Mouse (Mus musculus): ENCODE results near the gene Sec16a.

The Sec16a gene

GRCm38 (mm10) chr2:26441261-26441660 is 3.8 kb downstream of the Sec16a start:
- DNase-seq (ENCODE audit: low read depth), result no peak

- no peak for DNase-seq (ENCODE audit: low read depth)
Observed at GRCm38 (mm10) chr2:26439671-26440070, 5.3 kb downstream of the Sec16a start.

GRCm38 (mm10) chr2:26438373-26438772 is 6.6 kb downstream of the Sec16a start:
- no peak for DNase-seq (ENCODE audit: low read depth)

GRCm38 (mm10) chr2:26437221-26437620 is 7.8 kb downstream of the Sec16a start:
- DNase-seq (ENCODE audit: low read depth), result no peak

- no peak for DNase-seq (ENCODE audit: low read depth)
Observed at GRCm38 (mm10) chr2:26434791-26435572, 10.0 kb downstream of the Sec16a start.

DNA sequence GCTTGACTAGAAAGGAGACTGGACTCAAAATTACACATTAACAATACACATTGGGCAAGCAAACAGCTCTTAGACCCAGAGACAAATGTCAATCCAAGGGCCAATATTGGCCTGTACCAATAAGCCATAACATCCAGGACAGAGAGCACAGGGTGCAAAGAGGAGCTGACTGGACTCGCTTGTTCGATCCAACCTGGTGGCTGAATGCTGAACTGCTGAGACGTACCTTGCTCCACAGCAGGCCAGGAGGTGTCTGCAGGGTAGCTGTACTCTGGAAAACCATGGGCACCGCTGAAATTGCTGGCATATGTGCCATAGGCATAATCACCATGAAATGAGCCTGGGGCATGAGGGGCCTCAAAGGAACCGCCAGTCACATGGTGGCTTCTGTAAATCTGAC is 15.2 kb downstream of the Sec16a start:
- DNase-seq (ENCODE audit: low read depth), result no peak

GRCm38 (mm10) chr2:26424541-26424940 is 20.5 kb downstream of the Sec16a start:
- DNase-seq (ENCODE audit: low read depth), result no peak

- no peak for DNase-seq (ENCODE audit: low read depth)
Observed at GRCm38 (mm10) chr2:26423086-26423485, 21.9 kb downstream of the Sec16a start.

- no peak for DNase-seq (ENCODE audit: low read depth)
Observed at GRCm38 (mm10) chr2:26421969-26422368, 23.0 kb downstream of the Sec16a start.

DNA sequence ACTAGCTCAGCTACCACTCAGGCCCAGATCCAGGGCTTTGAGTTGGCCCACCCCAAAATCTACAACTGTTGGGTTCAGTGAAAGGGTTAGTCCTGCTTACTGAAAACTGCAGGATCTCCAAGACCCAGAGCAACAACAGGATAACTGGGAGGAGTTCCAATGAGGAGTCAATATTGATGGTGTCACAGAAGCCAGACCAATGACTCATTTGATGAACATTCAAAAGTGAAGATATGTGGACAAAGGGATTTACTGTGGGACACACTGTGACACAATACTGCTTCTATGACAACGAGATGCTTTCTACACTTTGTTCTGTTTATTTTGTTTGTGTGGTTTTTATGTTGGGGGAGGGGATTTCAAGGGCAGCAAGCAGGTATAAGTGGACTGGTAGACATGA is 26.9 kb downstream of the Sec16a start:
- DNase-seq (ENCODE audit: low read depth), result peak; percentile 40

GRCm38 (mm10) chr2:26417066-26417465 is 27.9 kb downstream of the Sec16a start:
- no peak for DNase-seq (ENCODE audit: low read depth)

GRCm38 (mm10) chr2:26410931-26411411 is 34.0 kb downstream of the Sec16a start:
- DNase-seq (ENCODE audit: low read depth), result peak; percentile 60

DNA sequence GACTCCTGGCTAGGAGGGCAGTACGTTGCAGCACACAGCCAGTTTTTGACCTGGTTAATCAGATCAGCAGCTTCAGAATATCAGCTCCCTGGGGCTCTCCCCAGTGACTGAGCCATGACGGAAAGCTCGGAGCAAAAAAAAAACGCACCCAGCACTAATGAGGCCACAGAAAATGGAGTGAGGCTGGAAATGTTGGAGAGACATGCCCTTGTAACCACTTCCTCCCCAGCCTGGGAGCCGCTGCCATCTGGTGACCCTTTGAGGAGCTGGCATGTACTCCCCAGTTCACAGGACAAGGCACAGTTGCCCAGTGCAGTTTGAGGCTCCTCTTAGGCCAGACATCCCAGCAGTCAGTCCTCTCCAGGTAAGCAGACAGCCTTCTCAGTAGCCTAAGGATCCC is 34.9 kb downstream of the Sec16a start:
- no peak for DNase-seq (ENCODE audit: low read depth)

DNA sequence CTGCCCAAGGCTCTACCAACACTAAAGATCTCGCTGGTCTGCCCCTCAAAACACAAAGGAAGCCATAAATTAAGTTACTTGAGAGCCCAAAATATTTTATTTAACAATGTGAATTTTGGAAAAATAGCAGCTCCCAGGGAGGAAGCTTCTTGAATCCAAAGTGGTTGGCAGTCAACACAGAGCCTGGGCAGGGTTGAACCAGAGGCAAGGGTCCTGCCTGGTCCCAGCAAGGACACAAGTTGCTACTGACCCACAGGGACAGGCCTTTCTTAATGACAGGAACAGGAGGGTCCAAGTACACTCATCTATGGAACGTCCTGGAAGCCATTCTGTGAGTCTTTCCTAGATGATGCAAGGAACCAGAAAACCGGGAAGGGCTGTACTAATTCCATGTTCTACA is 35.7 kb downstream of the Sec16a start:
- DNase-seq (ENCODE audit: low read depth), result no peak

GRCm38 (mm10) chr2:26408515-26409356 is 36.3 kb downstream of the Sec16a start, which contains the start of gene Inpp5e:
TSS of gene Inpp5e (minus strand) at chr2:26409203.
- peak; percentile 83 for DNase-seq (ENCODE audit: low read depth)

GRCm38 (mm10) chr2:26403306-26403705 is 41.7 kb downstream of the Sec16a start:
- no peak for DNase-seq (ENCODE audit: low read depth)

DNA sequence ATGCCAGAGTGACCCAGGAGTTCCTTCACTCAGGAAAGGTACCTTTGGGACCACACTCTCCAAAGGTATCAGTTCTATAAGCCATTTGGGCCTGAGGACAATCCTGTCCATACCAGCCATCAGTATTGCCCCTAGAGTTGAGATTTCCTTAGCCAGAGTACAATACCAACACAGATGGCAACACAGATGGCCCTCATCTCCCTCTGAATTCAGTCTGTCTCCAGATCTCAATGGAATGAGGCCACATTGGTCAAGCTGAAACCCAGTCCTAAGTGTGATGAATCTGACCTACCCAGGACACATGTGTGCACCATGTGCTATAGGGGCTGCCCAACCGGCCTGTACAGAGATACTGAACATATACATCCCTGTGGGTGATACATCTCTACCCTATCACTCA is 42.8 kb downstream of the Sec16a start:
- no peak for DNase-seq (ENCODE audit: low read depth)

GRCm38 (mm10) chr2:26401023-26401422 is 44.0 kb downstream of the Sec16a start:
- no peak for DNase-seq (ENCODE audit: low read depth)

DNA sequence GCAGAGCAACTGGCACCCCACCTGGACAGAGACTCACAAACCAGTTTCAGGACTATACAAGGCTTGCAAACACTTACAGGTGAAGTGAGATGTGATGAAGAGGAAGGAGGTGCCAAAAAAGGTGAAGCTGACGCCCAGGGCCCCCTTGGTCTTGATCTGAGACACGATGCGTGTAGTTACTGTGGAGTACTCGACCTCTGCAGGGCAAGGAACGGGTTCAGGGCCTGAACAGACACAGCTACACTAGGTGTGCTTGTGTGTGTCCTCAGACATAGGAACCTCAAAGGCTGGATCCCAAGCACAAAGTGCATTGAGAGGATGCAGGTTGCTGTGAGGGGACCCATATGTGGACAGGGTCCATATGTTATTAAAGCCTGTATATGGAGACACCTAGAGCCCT is 44.7 kb downstream of the Sec16a start:
- no peak for DNase-seq (ENCODE audit: low read depth)

GRCm38 (mm10) chr2:26399647-26400046 is 45.4 kb downstream of the Sec16a start:
- DNase-seq (ENCODE audit: low read depth), result no peak

GRCm38 (mm10) chr2:26398978-26399377 is 46.0 kb downstream of the Sec16a start:
- DNase-seq (ENCODE audit: low read depth), result no peak

- no peak for DNase-seq (ENCODE audit: low read depth)
Observed at GRCm38 (mm10) chr2:26391617-26392016, 53.4 kb downstream of the Sec16a start.

DNA sequence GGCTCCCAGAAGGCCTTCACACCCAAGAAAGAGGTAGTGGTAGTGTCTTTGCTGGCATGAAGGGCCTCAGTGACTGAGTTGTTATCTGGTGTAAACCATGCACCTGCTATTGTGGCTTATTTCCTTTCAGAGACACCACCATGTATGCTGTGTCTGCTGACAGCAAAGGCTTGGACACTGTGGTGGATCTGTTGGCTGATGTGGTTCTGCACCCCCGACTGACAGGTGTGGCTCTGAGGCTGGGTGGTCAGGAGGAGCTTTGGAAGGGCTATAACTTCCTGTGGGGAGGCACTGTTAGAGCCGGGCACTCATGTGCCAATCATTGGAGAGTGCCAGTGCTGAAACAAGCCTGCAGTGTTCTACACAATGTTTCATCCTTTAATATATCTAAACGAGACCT is 54.1 kb downstream of the Sec16a start:
- no peak for DNase-seq (ENCODE audit: low read depth)
